Mouse (Mus musculus): ENCODE data around the gene Samd8.
A peak's percentile ranks its signal among the peaks of the same experiment; 100 is the strongest.

Gene Samd8

GRCm38 (mm10) chr14:21750008-21750880 lies at the start of gene Samd8:
Samd8 (plus strand) TSS chr14:21750531.
- DNase-seq (ENCODE audit: low read depth, low spot score): peak; percentile 78

- DNase-seq (ENCODE audit: low read depth, low spot score): no peak
Observed at GRCm38 (mm10) chr14:21702691-21703090, 47.6 kb upstream of the Samd8 start.

- DNase-seq (ENCODE audit: low read depth, low spot score): no peak
Observed at GRCm38 (mm10) chr14:21703255-21703654, 47.1 kb upstream of the Samd8 start.

GRCm38 (mm10) chr14:21705462-21705861 lies 44.9 kb upstream of the Samd8 start:
- no peak for DNase-seq (ENCODE audit: low read depth, low spot score)

GRCm38 (mm10) chr14:21706759-21707571 lies 43.4 kb upstream of the Samd8 start:
- DNase-seq (ENCODE audit: low read depth, low spot score): peak; percentile 47

- DNase-seq (ENCODE audit: low read depth, low spot score): no peak
Observed at GRCm38 (mm10) chr14:21709545-21709944, 40.8 kb upstream of the Samd8 start.

- DNase-seq (ENCODE audit: low read depth, low spot score): no peak
Observed at GRCm38 (mm10) chr14:21711231-21711630, 39.1 kb upstream of the Samd8 start.

GRCm38 (mm10) chr14:21714486-21714885 lies 35.8 kb upstream of the Samd8 start, which contains the start of gene Dupd1:
Dupd1 (minus strand) TSS chr14:21714576.
- DNase-seq (ENCODE audit: low read depth, low spot score): no peak

- no peak for DNase-seq (ENCODE audit: low read depth, low spot score)
Observed at GRCm38 (mm10) chr14:21719646-21720383, 30.5 kb upstream of the Samd8 start.

- no peak for DNase-seq (ENCODE audit: low read depth, low spot score)
Observed at GRCm38 (mm10) chr14:21720430-21721205, 29.7 kb upstream of the Samd8 start.

GRCm38 (mm10) chr14:21722021-21722698 lies 28.2 kb upstream of the Samd8 start:
- DNase-seq (ENCODE audit: low read depth, low spot score): no peak

- no peak for DNase-seq (ENCODE audit: low read depth, low spot score)
Observed at GRCm38 (mm10) chr14:21729031-21729732, 21.1 kb upstream of the Samd8 start.

GRCm38 (mm10) chr14:21729936-21730335 lies 20.4 kb upstream of the Samd8 start:
- DNase-seq (ENCODE audit: low read depth, low spot score): no peak

- DNase-seq (ENCODE audit: low read depth, low spot score): no peak
Observed at GRCm38 (mm10) chr14:21733131-21733905, 17.0 kb upstream of the Samd8 start.

- no peak for DNase-seq (ENCODE audit: low read depth, low spot score)
Observed at GRCm38 (mm10) chr14:21740345-21740744, 10.0 kb upstream of the Samd8 start.

- DNase-seq (ENCODE audit: low read depth, low spot score): no peak
Observed at GRCm38 (mm10) chr14:21741314-21741713, 9.0 kb upstream of the Samd8 start.

- DNase-seq (ENCODE audit: low read depth, low spot score): peak; percentile 51
Observed at GRCm38 (mm10) chr14:21741786-21742185, 8.5 kb upstream of the Samd8 start.

GRCm38 (mm10) chr14:21742441-21742840 lies 7.9 kb upstream of the Samd8 start:
- no peak for DNase-seq (ENCODE audit: low read depth, low spot score)

GRCm38 (mm10) chr14:21744169-21744568 lies 6.2 kb upstream of the Samd8 start:
- no peak for DNase-seq (ENCODE audit: low read depth, low spot score)

Measured in brain, embryonic 18.5 days (tissue).